In genomic region chrX:85981051-85981450, GRCm38 (mm10) we compare ENCODE assay signal across 16 mouse cellular contexts.
DNase-seq lines count a peak whose midpoint lies in the region; ATAC-seq and TF ChIP-seq lines count a peak whose summit lies in the region.
"Had no signal": no experiment of that assay in that cellular context is flagged by ENCODE, and none has a peak within 500 bp of the region (broad histone marks: within the 10 kb centered on the region; RNA-seq: fewer than 3 reads in every experiment).

No protein-coding gene starts in this region.

- H3K27ac ChIP-seq in layer of hippocampus, adult 2 months, result no peak overlapping the region
- H3K27ac ChIP-seq: liver, embryonic 13.5 days had no signal

- TF ChIP-seq CTCF in layer of hippocampus, adult 2 months (conservative IDR thresholded peaks at IDR 0.05), result peak; percentile 36

- peak; percentile 0 to 1 for DNase-seq in cerebellum, postnatal 10 days
- no peak for DNase-seq in cerebellum, postnatal 4 days (ENCODE audit: low spot score in 2 of 2)
- DNase-seq in layer of hippocampus, adult 2 months (ENCODE audit: low spot score in 2 of 2), result no peak
- DNase-seq in layer of hippocampus, postnatal 36 days, result no peak
- DNase-seq in adrenal gland, postnatal 10 days, result peak; percentile 34
- DNase-seq in retina, postnatal 1 day, result peak; percentile 11
- no peak for DNase-seq in gastrocnemius, adult 18-20 months (ENCODE audit: low spot score)
- DNase-seq: cerebellum, adult 18-20 months; gastrocnemius, postnatal 10 days; heart, postnatal 36 days; liver, embryonic 13.5 days had no signal

- no peak overlapping the region for H3K4me3 ChIP-seq in layer of hippocampus, adult 2 months
- H3K4me3 ChIP-seq: erythroblast, embryonic 14.5 days; liver, embryonic 13.5 days; megakaryocyte, embryonic 14.5 days had no signal

- no peak for ATAC-seq in erythroblast, adult 5-6 weeks (replicated peaks; ENCODE audit: low FRiP score, poor library complexity, severe bottlenecking)
- ATAC-seq: hindbrain, embryonic 16.5 days; midbrain, embryonic 16.5 days had no signal

Comparison
In these comparisons a context has a peak if more than half of its experiments do, and no peak if none do; other contexts are left out.
1. DNase-seq: peak in cerebellum, postnatal 10 days (2 of 2), adrenal gland, postnatal 10 days (single experiment) and retina, postnatal 1 day (single experiment); none in cerebellum, postnatal 4 days (0 of 2), layer of hippocampus, adult 2 months (0 of 2), layer of hippocampus, postnatal 36 days (0 of 2) and gastrocnemius, adult 18-20 months (single experiment).